Mouse (Mus musculus): ENCODE measurements around the gene Zzz3. TPM values are rescaled to one million over a fixed set of nuclear protein-coding genes. Genes with fewer than 3 reads are reported as not detected.

Zzz3 gene
- total RNA-seq (2021) = 10 to 100 TPM; 46.7 to 47.9 TPM
- long read RNA-seq, experiment 1, full-length matches to known transcripts = 3 of 14 reads
- long read RNA-seq, experiment 1, partial matches to known transcripts = 0 of 14 reads
- long read RNA-seq, experiment 1, other reads (novel, unspliced or antisense) = 11 of 14 reads
- long read RNA-seq, experiment 2, full-length matches to known transcripts = 17 of 57 reads
- long read RNA-seq, experiment 2, partial matches to known transcripts = 3 of 57 reads
- long read RNA-seq, experiment 2, other reads (novel, unspliced or antisense) = 37 of 57 reads

- peak; percentile 83 to 85 for DNase-seq (ENCODE audit: low spot score in 2 of 2)
Measured at GRCm38 (mm10) chr3:152395350-152396277, at the start of gene Zzz3. TSS of gene Zzz3 (plus strand) at chr3:152395473.

- peak; percentile 91 to 93 for DNase-seq (ENCODE audit: low spot score in 2 of 2)
Measured at GRCm38 (mm10) chr3:152345732-152346632, 49.3 kb upstream of the Zzz3 start, which contains the start of gene Usp33. TSS of gene Usp33 (plus strand) at chr3:152346478.

- DNase-seq (ENCODE audit: low spot score in 2 of 2) = no peak
Measured at GRCm38 (mm10) chr3:152346633-152347141, 48.6 kb upstream of the Zzz3 start.

- DNase-seq (ENCODE audit: low spot score in 2 of 2) = no peak
Measured at GRCm38 (mm10) chr3:152347227-152347626, 48.0 kb upstream of the Zzz3 start.

- DNase-seq (ENCODE audit: low spot score in 2 of 2) = no peak
Measured at GRCm38 (mm10) chr3:152348011-152348830, 47.1 kb upstream of the Zzz3 start.

GRCm38 (mm10) chr3:152350431-152350830, 44.8 kb upstream of the Zzz3 start:
- DNase-seq (ENCODE audit: low spot score in 2 of 2) = no peak

GRCm38 (mm10) chr3:152350966-152351365, 44.3 kb upstream of the Zzz3 start:
- DNase-seq (ENCODE audit: low spot score in 2 of 2) = no peak

- DNase-seq (ENCODE audit: low spot score in 2 of 2) = no peak
Measured at GRCm38 (mm10) chr3:152352289-152352688, 43.0 kb upstream of the Zzz3 start.

GRCm38 (mm10) chr3:152353434-152354177, 41.7 kb upstream of the Zzz3 start:
- DNase-seq (ENCODE audit: low spot score in 2 of 2) = no peak

GRCm38 (mm10) chr3:152355361-152355760, 39.9 kb upstream of the Zzz3 start:
- no peak for DNase-seq (ENCODE audit: low spot score in 2 of 2)

- DNase-seq (ENCODE audit: low spot score in 2 of 2) = no peak
Measured at GRCm38 (mm10) chr3:152356751-152357150, 38.5 kb upstream of the Zzz3 start.

GRCm38 (mm10) chr3:152359151-152359550, 36.1 kb upstream of the Zzz3 start:
- no peak for DNase-seq (ENCODE audit: low spot score in 2 of 2)

- DNase-seq (ENCODE audit: low spot score in 2 of 2) = no peak
Measured at GRCm38 (mm10) chr3:152364181-152364580, 31.1 kb upstream of the Zzz3 start.

- no peak for DNase-seq (ENCODE audit: low spot score in 2 of 2)
Measured at GRCm38 (mm10) chr3:152376063-152376462, 19.2 kb upstream of the Zzz3 start.

- no peak for DNase-seq (ENCODE audit: low spot score in 2 of 2)
Measured at GRCm38 (mm10) chr3:152384106-152384505, 11.2 kb upstream of the Zzz3 start.

- DNase-seq (ENCODE audit: low spot score in 2 of 2) = peak; percentile 93 to 95
Measured at GRCm38 (mm10) chr3:152396278-152396987, 1.2 kb downstream of the Zzz3 start.

- DNase-seq (ENCODE audit: low spot score in 2 of 2) = no peak
Measured at GRCm38 (mm10) chr3:152396988-152397314, 1.7 kb downstream of the Zzz3 start.

- DNase-seq (ENCODE audit: low spot score in 2 of 2) = no peak
Measured at GRCm38 (mm10) chr3:152397335-152397940, 2.2 kb downstream of the Zzz3 start.

All from adrenal gland, postnatal 4 days (tissue).